Mouse (Mus musculus): ENCODE measurements around the gene Rin2.

Rin2 gene

GRCm38 (mm10) chr2:145829231-145829630 lies 154.2 kb downstream of the Rin2 start:
- DNase-seq (ENCODE audit: low spot score): no peak

DNA sequence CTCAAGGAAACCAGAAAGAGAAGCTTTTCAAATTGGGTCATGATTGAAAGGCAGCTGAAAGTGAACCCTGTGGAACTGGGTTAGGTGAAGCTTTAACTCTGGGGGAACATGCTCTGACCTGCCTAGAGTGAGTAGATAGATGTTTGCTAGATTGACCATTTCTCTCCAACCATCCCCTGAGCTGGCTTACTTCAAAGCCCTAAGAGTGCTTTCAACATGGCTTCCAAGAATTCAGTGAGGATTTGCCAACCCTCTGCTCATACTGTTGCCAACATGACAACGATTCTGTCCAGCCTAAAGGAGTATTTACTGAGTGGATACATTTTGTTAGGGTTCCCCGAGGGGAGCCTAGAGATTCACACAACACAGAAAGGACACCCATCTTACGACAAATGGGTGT lies 155.4 kb downstream of the Rin2 start:
- DNase-seq (ENCODE audit: low spot score): no peak

DNA sequence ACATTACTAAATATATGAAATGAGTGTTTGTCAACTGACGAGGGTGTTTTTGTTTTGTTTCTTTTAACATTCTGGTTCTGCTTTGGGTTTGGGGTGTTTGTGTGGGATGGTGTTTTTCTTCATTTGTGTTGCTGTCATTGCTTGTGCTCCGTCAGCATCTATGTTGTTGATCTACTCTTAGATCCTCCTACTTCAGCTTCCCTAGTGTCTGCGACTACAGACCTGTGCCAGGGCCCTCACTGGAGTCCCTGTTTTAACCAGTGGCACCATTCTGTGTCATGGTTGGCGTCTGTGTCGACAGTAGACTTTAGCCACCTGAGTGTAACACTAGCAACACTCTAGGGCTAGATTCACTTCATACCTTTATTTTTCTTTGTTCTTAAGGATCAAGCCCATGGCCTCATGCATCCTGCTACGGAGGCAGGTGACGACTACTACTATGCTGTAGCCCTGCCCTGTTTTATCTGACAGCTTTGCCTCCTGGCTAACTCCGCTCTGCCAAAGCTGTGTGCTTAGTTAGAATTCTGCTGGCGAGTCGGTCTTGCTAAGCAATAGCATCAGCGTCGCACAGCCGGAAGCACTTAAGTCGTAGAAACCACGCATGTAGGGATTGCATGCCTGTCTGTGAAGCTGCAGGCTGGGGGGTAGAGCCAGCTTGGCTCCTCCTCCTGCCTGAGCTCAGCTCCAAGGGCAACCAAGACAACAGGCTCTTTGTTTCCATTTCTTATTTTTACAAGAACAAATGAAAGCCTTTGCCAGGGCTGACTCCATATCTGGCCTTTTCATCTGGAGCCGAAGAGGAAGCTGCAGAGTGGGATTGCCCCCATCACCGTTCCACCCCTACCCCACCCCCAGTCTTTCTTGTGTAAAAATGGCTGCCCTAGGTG lies 157.2 kb downstream of the Rin2 start:
- peak; percentile 80 for DNase-seq (ENCODE audit: low spot score)

DNA sequence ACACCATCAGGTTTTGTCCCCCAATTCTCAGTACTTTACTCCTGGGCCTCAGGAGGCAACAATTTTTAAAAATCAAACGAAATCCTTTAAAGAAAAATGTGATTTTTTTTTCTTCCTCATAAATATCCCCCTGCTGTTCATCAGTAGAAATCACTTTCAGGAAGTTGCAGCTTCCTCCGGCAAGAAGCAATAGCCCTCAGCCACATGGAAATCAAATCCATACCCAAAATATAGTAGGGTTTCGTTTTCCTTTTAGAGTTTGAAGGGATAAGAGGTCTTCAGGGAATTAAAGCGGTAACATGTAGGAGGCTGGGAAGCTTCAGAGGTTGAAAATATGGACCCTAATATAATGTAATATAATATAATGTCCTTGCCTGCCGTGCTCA lies 157.8 kb downstream of the Rin2 start:
- no peak for DNase-seq (ENCODE audit: low spot score)

GRCm38 (mm10) chr2:145833341-145833740 lies 158.3 kb downstream of the Rin2 start:
- no peak for DNase-seq (ENCODE audit: low spot score)

DNA sequence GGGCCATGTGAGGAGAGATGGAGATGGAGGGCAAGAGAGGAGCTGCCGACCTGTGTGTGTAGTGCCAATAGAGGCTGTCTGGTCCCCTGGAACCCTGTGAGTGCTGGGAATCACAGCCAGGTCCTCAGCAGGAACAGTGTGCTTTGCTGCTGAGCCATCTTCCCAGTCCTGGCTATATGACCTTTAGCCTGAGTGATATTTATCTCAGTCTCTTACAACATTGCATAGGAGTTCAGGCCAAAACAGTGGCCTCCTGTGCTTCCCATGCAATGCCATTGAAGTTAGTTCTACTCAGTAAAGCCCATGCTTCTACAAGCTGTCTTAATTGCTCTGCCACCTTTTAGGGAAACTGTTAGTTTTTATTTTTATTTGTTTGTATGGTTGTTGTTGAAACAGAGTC lies 160.9 kb downstream of the Rin2 start:
- no peak for DNase-seq (ENCODE audit: low spot score)

DNA sequence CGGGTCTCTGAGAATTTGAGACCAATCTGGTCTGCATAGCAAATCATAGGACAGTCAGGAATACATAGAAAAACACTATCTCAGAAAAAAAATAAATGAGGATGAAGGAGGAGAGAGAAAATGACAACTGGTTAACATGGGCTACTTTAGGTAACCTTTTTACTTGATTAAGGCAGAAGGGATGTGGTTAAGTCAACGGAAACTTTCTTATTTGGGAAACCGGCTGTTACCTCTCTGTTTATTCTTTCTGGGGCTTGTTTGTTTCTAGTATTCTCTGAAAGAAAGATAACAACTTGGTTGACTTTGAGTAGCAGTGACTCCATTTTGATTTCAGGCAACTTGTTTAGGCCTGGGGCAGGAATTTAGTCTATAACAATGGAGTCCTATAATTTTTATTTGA lies 163.7 kb downstream of the Rin2 start:
- no peak for DNase-seq (ENCODE audit: low spot score)

GRCm38 (mm10) chr2:145839565-145840315 lies 164.7 kb downstream of the Rin2 start:
- DNase-seq (ENCODE audit: low spot score): no peak

DNA sequence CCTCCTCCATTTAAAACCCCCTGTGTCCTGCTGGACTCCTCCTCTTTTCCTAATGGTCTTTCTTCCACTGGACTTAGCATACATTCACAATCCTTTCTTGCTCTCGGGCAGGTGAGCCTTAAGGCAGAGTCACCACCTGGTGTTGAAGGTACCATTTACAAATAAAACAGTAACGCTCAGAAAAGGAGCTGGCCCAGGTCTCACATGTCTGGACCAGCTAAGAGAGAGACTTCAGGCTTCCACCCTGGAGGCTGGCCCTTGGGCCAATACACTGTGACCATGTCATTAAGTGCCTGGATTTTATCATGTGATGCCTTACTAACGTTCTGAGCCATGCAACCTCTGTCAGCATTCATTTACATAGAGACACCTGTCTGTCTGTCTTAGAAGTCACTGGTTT lies 165.3 kb downstream of the Rin2 start:
- no peak for DNase-seq (ENCODE audit: low spot score)

GRCm38 (mm10) chr2:145840910-145841870 lies 166.2 kb downstream of the Rin2 start:
- no peak for DNase-seq (ENCODE audit: low spot score)

DNA sequence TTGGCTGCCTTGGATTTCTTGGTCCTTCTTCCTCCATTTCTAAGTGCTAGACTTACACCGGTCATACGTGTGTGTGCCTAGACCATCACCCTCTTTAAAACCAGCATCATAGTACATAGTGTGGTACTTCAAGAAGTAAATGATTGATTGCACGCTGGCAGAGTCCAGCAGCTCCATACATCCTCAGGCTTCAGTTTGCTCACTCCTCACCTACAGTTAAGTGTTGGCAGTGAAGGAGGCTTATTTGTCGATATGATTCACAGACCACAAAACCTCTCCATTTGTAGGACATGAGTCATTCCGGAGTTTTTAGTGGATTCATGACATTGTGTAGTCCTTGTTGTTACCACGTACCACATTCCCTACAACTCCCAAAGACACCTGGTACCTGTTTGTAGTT lies 168.3 kb downstream of the Rin2 start:
- DNase-seq (ENCODE audit: low spot score): no peak

GRCm38 (mm10) chr2:145846595-145846994 lies 171.6 kb downstream of the Rin2 start:
- DNase-seq (ENCODE audit: low spot score): no peak

GRCm38 (mm10) chr2:145849170-145849905 lies 174.3 kb downstream of the Rin2 start:
- no peak for DNase-seq (ENCODE audit: low spot score)

DNA sequence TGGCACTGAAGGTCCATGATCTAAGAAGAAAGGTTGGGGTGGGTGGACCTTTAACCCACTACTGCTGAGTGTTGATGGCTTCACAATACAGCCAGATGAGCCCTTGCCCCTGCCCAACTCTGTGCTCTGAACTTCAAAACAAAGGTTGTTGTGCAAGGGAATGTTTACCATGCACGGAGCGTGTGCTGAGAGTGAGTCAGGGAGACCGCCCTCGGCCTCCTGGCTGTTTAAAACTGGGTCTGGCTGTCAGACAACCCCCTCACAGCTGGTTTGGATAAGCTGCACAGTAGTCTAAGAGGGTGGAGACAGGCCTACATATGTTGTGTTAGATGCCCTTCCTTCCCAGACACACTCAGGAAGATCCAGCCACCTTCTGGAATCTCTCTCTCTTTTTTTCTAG lies 175.8 kb downstream of the Rin2 start:
- peak; percentile 35 for DNase-seq (ENCODE audit: low spot score)

DNA sequence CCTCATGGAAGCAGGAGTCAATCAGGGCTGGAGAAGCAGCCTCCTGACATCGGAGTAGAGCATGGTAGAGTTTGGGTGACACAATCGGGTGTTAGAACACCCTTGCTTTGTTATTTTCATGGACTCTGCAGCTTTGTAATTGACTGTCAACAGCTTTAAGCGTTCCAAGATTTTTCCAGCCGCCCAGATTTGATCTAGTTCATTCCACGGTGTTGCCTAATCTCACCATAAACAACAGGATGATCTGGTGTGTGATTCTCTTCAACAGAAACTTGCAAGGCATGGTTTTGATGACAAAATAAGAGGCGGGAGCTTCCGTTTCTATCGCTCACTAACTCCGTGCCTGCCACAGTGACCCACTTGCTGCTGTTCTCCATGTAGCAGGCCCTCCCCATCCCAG lies 180.8 kb downstream of the Rin2 start:
- DNase-seq (ENCODE audit: low spot score): no peak

DNA sequence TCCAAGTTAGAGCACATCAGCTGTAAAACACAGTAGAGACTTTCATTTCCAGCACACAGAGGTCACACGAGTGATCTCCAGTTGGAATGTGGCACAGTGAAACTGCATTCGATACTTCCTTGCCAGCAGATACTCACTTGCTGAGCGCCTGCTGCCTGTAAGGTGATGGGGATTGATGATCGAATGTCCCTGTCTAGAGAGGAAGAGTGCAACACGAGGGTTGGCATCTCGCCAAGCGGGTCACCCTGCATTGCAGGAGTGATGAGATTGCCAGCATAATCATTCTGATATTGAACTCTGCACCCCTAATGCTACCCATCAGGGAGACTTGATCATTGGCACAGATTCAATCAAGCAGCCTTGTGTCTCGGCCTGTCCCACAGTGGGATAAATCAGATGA lies 182.8 kb downstream of the Rin2 start:
- no peak for DNase-seq (ENCODE audit: low spot score)

DNA sequence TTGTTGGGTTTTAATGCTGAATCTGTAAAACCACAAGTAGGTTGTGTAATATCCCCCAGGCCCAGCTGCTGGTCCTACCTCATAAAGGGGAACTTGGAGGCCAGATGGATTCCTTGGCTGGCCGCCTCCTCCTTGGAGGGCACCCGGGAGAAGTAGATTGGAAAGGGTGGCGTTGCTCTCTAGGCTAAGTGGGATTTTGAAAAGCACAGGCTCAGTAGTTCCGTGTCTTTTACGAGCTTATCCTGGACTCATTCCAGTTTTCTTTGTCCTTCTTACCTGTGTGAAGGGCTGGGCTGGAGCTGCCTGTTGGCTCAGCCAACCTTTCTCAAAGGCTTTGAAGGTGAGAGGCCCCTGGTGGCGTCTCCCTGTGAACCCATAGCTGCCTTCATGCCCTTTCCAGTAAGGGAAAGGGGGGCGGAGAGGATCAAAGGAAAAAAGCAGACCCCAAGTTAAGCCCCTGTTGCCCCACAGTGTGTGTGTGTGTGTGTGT lies 184.5 kb downstream of the Rin2 start:
- DNase-seq (ENCODE audit: low spot score): no peak

DNA sequence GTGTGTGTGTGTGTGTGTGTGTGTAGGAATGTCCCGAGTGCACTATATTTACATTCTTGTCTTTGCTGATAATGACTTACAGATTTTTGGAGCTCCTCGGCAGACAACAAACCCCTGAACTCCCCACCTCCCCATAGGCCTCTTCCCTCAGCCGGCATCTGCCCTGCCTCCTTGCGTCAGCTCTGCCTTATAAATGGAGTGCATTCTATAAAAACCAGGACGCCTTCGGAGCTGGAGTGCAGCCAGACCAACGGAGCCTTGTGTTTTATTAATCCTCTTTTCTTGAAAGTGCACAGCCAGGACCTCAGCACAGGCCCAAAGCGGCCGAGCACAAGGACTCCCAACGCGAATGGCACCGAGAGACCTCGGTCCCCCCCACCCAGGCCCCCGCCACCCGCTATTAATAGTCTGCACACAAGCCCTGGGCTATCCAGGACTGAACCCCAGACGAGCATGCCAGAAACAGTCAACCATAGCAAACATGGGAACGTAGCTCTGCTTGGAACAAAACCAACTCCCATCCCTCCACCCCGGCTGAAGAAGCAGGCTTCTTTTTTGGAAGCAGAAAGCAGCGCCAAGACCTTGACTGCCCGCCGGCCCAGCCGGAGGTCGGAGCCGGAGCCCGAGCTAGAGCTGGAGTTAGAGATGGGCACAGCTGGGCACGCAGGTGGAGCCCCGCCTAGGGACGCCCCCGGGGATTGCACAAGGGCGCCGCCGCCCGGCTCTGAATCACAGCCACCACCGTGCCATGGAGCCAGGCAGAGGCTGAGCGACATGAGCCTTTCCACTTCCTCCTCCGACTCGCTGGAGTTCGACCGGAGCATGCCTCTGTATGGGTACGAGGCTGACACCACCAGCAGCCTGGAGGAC lies 185.2 kb downstream of the Rin2 start:
- DNase-seq (ENCODE audit: low spot score): peak; percentile 62

DNA sequence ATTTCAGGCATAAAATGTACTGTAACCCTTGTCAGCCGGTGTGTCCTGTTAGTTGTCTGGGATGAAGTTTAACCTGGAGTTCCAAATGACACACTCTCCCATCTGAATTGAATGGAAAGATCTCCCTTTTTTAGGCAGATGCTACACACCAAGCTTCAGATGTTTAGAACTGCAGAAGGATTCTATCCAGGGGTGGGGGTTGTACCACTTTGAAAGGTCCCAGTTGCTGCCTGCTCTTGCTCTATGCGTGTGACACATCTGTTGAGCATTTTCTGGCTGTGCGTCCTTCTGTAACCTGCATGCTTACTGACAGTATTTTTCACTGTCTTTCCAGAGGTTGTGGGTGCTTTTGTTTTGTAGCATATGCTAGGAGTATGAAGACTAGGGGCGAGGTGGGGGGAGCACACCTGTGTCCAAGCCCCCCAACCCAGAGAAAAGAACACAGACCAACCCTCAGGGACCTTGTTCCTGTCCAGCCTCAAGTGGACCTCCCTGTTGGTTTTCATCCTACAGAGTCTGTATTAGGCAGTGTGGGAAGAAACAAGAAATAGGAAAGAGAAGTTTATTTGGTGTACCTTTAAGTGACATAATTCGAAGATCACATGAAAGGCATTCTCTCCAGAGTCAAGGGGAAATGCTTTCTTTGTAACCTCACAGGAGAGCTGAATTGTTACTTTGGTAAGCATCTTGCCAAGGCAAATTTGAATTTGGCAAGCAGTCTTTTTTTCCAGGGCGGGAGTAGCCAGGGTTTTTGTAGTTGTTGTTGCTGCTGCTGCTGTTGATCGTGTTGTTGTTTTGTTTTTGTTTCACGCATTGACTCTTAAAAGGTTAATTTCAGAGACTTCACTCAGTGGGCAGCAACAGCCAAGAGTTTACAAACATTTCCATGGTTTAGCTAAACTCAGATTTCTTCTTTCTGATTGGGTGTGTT lies 186.4 kb downstream of the Rin2 start:
- no peak for DNase-seq (ENCODE audit: low spot score)
